Mouse (Mus musculus) erythroblast, embryonic 14.5 days (primary cell): ENCODE results near the gene Pou2f2.

Experiments
- GATA1 ChIP-seq: IDR thresholded peaks from 2 replicates; pipeline ENCODE4 v1.6.1; 2012; ENCODE audit warnings: low read length, inconsistent platforms, mixed read lengths
- TAL1 ChIP-seq: IDR thresholded peaks from 3 replicates; pipeline ENCODE4 v1.6.1; 2012; ENCODE audit warnings: low read length, inconsistent platforms, mixed read lengths

GRCm38 (mm10) chr7:25221102-25221883, 41.8 kb upstream of the Pou2f2 start, which contains the start of gene Zfp526:
- TF ChIP-seq GATA1 = no peak
- TF ChIP-seq TAL1 = no peak
